Mouse (Mus musculus): Measurements from ENCODE around the gene Gcn1l1. TPM values are rescaled to one million over a fixed set of nuclear protein-coding genes. Genes with fewer than 3 reads are reported as not detected.
A peak's percentile ranks its signal among the peaks of the same experiment; 100 is the strongest.
"Not testable (repeated sequence)": the region's sequence is repeated elsewhere in the genome, so short reads cannot be mapped to it uniquely, and the experiment has no call there.

Gene Gcn1l1
- total and polyA plus RNA-seq, 2 experiments from 2014 or later = 22.4 to 74.4 TPM

DNA sequence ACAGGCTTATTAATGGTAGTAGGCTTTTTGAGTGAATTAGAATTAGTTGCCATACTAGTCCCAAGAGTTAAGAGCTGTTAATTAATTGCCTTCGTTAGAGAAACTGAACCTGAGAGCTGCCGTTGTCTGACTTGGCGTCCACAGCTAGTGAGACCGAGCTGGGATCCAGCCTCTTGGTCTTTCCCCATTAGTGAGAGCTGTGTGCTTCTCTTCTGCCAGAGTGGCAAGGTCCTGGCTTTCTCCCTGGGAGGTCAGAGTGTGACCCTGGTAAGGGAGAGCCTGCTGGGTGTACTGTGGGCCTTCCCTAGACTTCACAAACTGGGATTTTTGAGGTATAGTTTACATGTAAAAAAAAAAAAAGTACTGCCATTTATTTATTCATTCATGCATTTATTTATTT, 4.7 kb downstream of the Gcn1l1 start:
- Histone ChIP-seq H3K9me3 (ENCODE audit: low read length) (no peaks in the 10 kb centered on the region), H3K27me3 (ENCODE audit: insufficient read depth, low read length) (no peaks in the 10 kb centered on the region), H3K4me3 (ENCODE audit: low read depth, low read length) (no peak overlapping the region), H3K4me1 (ENCODE audit: insufficient read depth) (peaks cover 9% of the 10 kb centered on the region), H3K9ac (no peak overlapping the region), H3K36me3 (ENCODE audit: insufficient read depth) (peaks cover 31% of the 10 kb centered on the region), H3K4me2 (ENCODE audit: low read depth) (no peak overlapping the region), H3K27ac (ENCODE audit: low read depth, low read length) (no peak overlapping the region)
- 63% methylated on average over 4 of the region's 4 CpGs for WGBS
- DNase-seq (no peak), ATAC-seq (no peak)
- no peak for TF ChIP-seq CTCF (IDR thresholded peaks at IDR 0.05; ENCODE audit: low read depth)

GRCm38 (mm10) chr5:115571086-115571485, 6.0 kb downstream of the Gcn1l1 start:
- H3K4me1 ChIP-seq (ENCODE audit: insufficient read depth) = peaks cover 3% of the 10 kb centered on the region
- peak; percentile 10 for DNase-seq
- no peak overlapping the region for H3K4me2 ChIP-seq (ENCODE audit: low read depth)
- H3K36me3 ChIP-seq (ENCODE audit: insufficient read depth) = peaks cover 42% of the 10 kb centered on the region
- H3K9ac ChIP-seq = no peak overlapping the region
- no peak overlapping the region for H3K27ac ChIP-seq (ENCODE audit: low read depth, low read length)
- no peaks in the 10 kb centered on the region for H3K27me3 ChIP-seq (ENCODE audit: insufficient read depth, low read length)
- no peak for ATAC-seq
- no peak overlapping the region for H3K4me3 ChIP-seq (ENCODE audit: low read depth, low read length)
- no peaks in the 10 kb centered on the region for H3K9me3 ChIP-seq (ENCODE audit: low read length)
- 98% methylated on average over 7 of the region's 7 CpGs for WGBS
- TF ChIP-seq CTCF (IDR thresholded peaks at IDR 0.05; ENCODE audit: low read depth) = no peak

- no peak for TF ChIP-seq CTCF (IDR thresholded peaks at IDR 0.05; ENCODE audit: low read depth)
- WGBS = 68% methylated on average over 17 of the region's 17 CpGs
- peak overlapping the region; percentile 50; the same call in 1 of the 2 replicates for H3K27ac ChIP-seq (ENCODE audit: low read depth, low read length)
- no peak overlapping the region for H3K4me3 ChIP-seq (ENCODE audit: low read depth, low read length)
- ATAC-seq (peak; percentile 43; the same call in 1 of the 2 replicates), DNase-seq (peak; percentile 34)
- H3K9me3 ChIP-seq (ENCODE audit: low read length) = no peaks in the 10 kb centered on the region
- no peak overlapping the region for H3K4me2 ChIP-seq (ENCODE audit: low read depth)
- H3K27me3 ChIP-seq (ENCODE audit: insufficient read depth, low read length) = no peaks in the 10 kb centered on the region
- no peaks in the 10 kb centered on the region for H3K4me1 ChIP-seq (ENCODE audit: insufficient read depth)
- no peak overlapping the region for H3K9ac ChIP-seq
- H3K36me3 ChIP-seq (ENCODE audit: insufficient read depth) = peaks cover 57% of the 10 kb centered on the region
Observed at GRCm38 (mm10) chr5:115572679-115573535, 7.9 kb downstream of the Gcn1l1 start.

DNA sequence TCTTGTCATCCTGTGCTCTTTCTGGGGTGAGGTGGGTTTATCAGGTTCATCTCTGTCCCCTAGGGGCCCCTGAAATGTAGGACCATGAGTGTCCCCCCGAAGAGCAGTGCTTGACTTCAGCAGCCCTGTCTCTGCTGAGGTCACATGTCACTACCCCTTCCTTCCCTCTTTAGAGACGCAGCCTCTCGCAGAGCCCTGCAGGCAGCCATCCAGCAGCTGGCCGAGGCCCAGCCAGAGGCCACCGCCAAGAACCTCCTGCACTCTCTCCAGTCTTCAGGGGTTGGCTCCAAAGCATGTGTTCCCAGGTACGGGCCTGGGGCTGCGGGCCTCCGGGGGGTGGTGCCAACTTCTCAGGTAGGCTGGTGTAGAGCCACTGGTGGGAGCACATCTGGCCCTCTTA, 9.9 kb downstream of the Gcn1l1 start:
- DNase-seq (no peak), ATAC-seq (no peak)
- TF ChIP-seq CTCF (IDR thresholded peaks at IDR 0.05; ENCODE audit: low read depth) = no peak

GRCm38 (mm10) chr5:115577686-115578085, 12.6 kb downstream of the Gcn1l1 start:
- not testable (repeated sequence) for H3K4me2 ChIP-seq (ENCODE audit: low read depth); H3K4me1 ChIP-seq (ENCODE audit: insufficient read depth); H3K27ac ChIP-seq (ENCODE audit: low read depth, low read length); ATAC-seq; H3K27me3 ChIP-seq (ENCODE audit: insufficient read depth, low read length); H3K9ac ChIP-seq; H3K9me3 ChIP-seq (ENCODE audit: low read length); H3K4me3 ChIP-seq (ENCODE audit: low read depth, low read length); DNase-seq
- 94% methylated on average over 4 of the region's 4 CpGs for WGBS
- peaks cover 91% of the 10 kb centered on the region for H3K36me3 ChIP-seq (ENCODE audit: insufficient read depth)

More for the DNA sequence above, 9.9 kb downstream of the Gcn1l1 start:
- Histone ChIP-seq H3K9me3 (ENCODE audit: low read length) (no peaks in the 10 kb centered on the region), H3K36me3 (ENCODE audit: insufficient read depth) (peaks cover 78% of the 10 kb centered on the region), H3K27me3 (ENCODE audit: insufficient read depth, low read length) (no peaks in the 10 kb centered on the region), H3K27ac (ENCODE audit: low read depth, low read length) (no peak overlapping the region), H3K9ac (no peak overlapping the region), H3K4me2 (ENCODE audit: low read depth) (no peak overlapping the region), H3K4me3 (ENCODE audit: low read depth, low read length) (no peak overlapping the region), H3K4me1 (ENCODE audit: insufficient read depth) (no peaks in the 10 kb centered on the region)
- WGBS = 75% methylated on average over 8 of the region's 8 CpGs

DNA sequence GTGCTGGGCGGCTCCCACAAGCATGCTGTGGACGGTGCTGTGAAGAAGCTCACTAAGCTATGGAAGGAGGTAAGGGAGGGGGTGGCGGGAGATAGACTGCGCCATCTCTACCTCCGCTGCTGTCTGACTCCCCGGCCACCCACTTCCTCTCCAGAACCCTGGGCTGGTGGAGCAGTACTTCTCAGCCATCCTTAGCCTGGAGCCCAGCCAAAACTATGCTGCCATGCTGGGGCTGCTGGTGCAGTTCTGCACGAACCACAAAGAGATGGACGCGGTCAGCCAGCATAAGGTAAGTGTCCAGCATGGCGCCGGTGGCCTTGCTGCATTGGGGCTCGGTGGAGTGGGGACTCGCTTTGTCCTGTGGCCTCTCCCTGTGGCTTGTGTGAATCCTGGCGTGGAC, 13.9 kb downstream of the Gcn1l1 start:
- no peak for TF ChIP-seq CTCF (IDR thresholded peaks at IDR 0.05; ENCODE audit: low read depth)
- no peaks in the 10 kb centered on the region for H3K27me3 ChIP-seq (ENCODE audit: insufficient read depth, low read length)
- DNase-seq (no peak), ATAC-seq (no peak)
- no peak overlapping the region for H3K27ac ChIP-seq (ENCODE audit: low read depth, low read length)
- 0 out of 2 replicates have a peak, but pooled peaks cover 3% of the 10 kb centered on the region for H3K9me3 ChIP-seq (ENCODE audit: low read length)
- H3K4me3 ChIP-seq (ENCODE audit: low read depth, low read length) = no peak overlapping the region
- H3K36me3 ChIP-seq (ENCODE audit: insufficient read depth) = peaks cover 94% of the 10 kb centered on the region
- WGBS = 95% methylated on average over 14 of the region's 14 CpGs
- no peaks in the 10 kb centered on the region for H3K4me1 ChIP-seq (ENCODE audit: insufficient read depth)
- H3K9ac ChIP-seq = no peak overlapping the region
- no peak overlapping the region for H3K4me2 ChIP-seq (ENCODE audit: low read depth)

- TF ChIP-seq CTCF (IDR thresholded peaks at IDR 0.05; ENCODE audit: low read depth) = no peak
- Histone ChIP-seq H3K9ac (no peak overlapping the region), H3K4me3 (ENCODE audit: low read depth, low read length) (no peak overlapping the region), H3K4me2 (ENCODE audit: low read depth) (no peak overlapping the region), H3K9me3 (ENCODE audit: low read length) (0 out of 2 replicates have a peak, but pooled peaks cover 3% of the 10 kb centered on the region), H3K36me3 (ENCODE audit: insufficient read depth) (peaks cover 94% of the 10 kb centered on the region), H3K4me1 (ENCODE audit: insufficient read depth) (no peaks in the 10 kb centered on the region), H3K27me3 (ENCODE audit: insufficient read depth, low read length) (no peaks in the 10 kb centered on the region), H3K27ac (ENCODE audit: low read depth, low read length) (no peak overlapping the region)
- no peak for DNase-seq
- no peak for ATAC-seq
- 90% methylated on average over 5 of the region's 5 CpGs for WGBS
Observed at GRCm38 (mm10) chr5:115579363-115579762, 14.3 kb downstream of the Gcn1l1 start.

All from forebrain, postnatal 0 days (tissue).